8 mouse cellular contexts compared by ENCODE assay signal in genomic region chr11:55378371-55378770, GRCm38 (mm10). TPM values are rescaled to one million over a fixed set of nuclear protein-coding genes. Genes with fewer than 3 reads are reported as not detected.
A peak's percentile ranks its signal among the peaks of the same experiment; 100 is the strongest.
DNase-seq lines count a peak whose midpoint lies in the region; ATAC-seq and TF ChIP-seq lines count a peak whose summit lies in the region.

No protein-coding gene starts in this region.

- no peaks in the 10 kb centered on the region for H3K36me3 ChIP-seq in intestine, embryonic 14.5 days (ENCODE audit: control insufficient read depth, insufficient read depth, low read length)
- H3K36me3 ChIP-seq in intestine, postnatal 0 days (ENCODE audit: control insufficient read depth, insufficient read depth) = no peaks in the 10 kb centered on the region
- H3K36me3 ChIP-seq in forebrain, embryonic 16.5 days (ENCODE audit: control insufficient read depth, insufficient read depth) = no peaks in the 10 kb centered on the region
- H3K36me3 ChIP-seq in midbrain, embryonic 16.5 days (ENCODE audit: control insufficient read depth, insufficient read depth, low read length) = no peaks in the 10 kb centered on the region

- 0 out of 2 replicates have a peak overlapping the region, but pooled peaks have one; percentile 24 for H3K27ac ChIP-seq in intestine, embryonic 14.5 days (ENCODE audit: low read depth)
- no peak overlapping the region for H3K27ac ChIP-seq in intestine, postnatal 0 days (ENCODE audit: low read depth, low read length)
- H3K27ac ChIP-seq in forebrain, embryonic 16.5 days (ENCODE audit: low read length) = no peak overlapping the region
- no peak overlapping the region for H3K27ac ChIP-seq in midbrain, embryonic 16.5 days (ENCODE audit: low read length)

- no peak for DNase-seq in intestine, embryonic 14.5 days (ENCODE audit: low spot score)
- DNase-seq in heart, postnatal 14 days = peak; percentile 80 to 84
- peak; percentile 47 to 68 for DNase-seq in layer of hippocampus, postnatal 14 days (ENCODE audit: low spot score in 2 of 2)
- no peak for DNase-seq in embryo, embryonic 9.5 days (ENCODE audit: extremely low spot score)
- no peak for DNase-seq in urinary bladder, adult 18-20 months (ENCODE audit: low spot score in 2 of 2)

- no peaks in the 10 kb centered on the region for H3K9me3 ChIP-seq in intestine, embryonic 14.5 days (ENCODE audit: control insufficient read depth, low read length)
- H3K9me3 ChIP-seq in intestine, postnatal 0 days (ENCODE audit: control insufficient read depth) = no peaks in the 10 kb centered on the region
- no peaks in the 10 kb centered on the region for H3K9me3 ChIP-seq in forebrain, embryonic 16.5 days (ENCODE audit: control insufficient read depth, low read length)
- no peaks in the 10 kb centered on the region for H3K9me3 ChIP-seq in midbrain, embryonic 16.5 days (replicated peaks; ENCODE audit: control insufficient read depth, low read length, poor library complexity, severe bottlenecking)

- H3K4me2 ChIP-seq in intestine, embryonic 14.5 days (ENCODE audit: low read length) = no peak overlapping the region
- H3K4me2 ChIP-seq in intestine, postnatal 0 days (replicated peaks; ENCODE audit: low read depth) = no peak overlapping the region
- H3K4me2 ChIP-seq in forebrain, embryonic 16.5 days (ENCODE audit: low read length) = no peak overlapping the region
- no peak overlapping the region for H3K4me2 ChIP-seq in midbrain, embryonic 16.5 days (ENCODE audit: low read length)

- WGBS in intestine, embryonic 14.5 days = 46% methylated on average over 5 of the region's 5 CpGs
- 51% methylated on average over 5 of the region's 5 CpGs for WGBS in intestine, postnatal 0 days
- 37% methylated on average over 5 of the region's 5 CpGs for WGBS in forebrain, embryonic 16.5 days
- WGBS in midbrain, embryonic 16.5 days = 49% methylated on average over 5 of the region's 5 CpGs

- intact Hi-C loops in heart, postnatal 14 days (cut with DNase I) = loop anchor here (5.0 kb wide), 1 partner anchor 116 kb away; no protein-coding TSS in a partner anchor

- H3K27me3 ChIP-seq in intestine, embryonic 14.5 days (replicated peaks; ENCODE audit: control insufficient read depth, insufficient read depth, low read length) = no peaks in the 10 kb centered on the region
- H3K27me3 ChIP-seq in intestine, postnatal 0 days (replicated peaks; ENCODE audit: control insufficient read depth, insufficient read depth, low read length) = no peaks in the 10 kb centered on the region
- no peaks in the 10 kb centered on the region for H3K27me3 ChIP-seq in forebrain, embryonic 16.5 days (replicated peaks; ENCODE audit: control insufficient read depth, insufficient read depth, low read length)
- H3K27me3 ChIP-seq in midbrain, embryonic 16.5 days (ENCODE audit: control insufficient read depth, insufficient read depth, low read depth, low read length) = no peaks in the 10 kb centered on the region

- no peaks in the 10 kb centered on the region for H3K4me1 ChIP-seq in intestine, embryonic 14.5 days (replicated peaks; ENCODE audit: control insufficient read depth, insufficient read depth, low read length)
- no peaks in the 10 kb centered on the region for H3K4me1 ChIP-seq in intestine, postnatal 0 days (replicated peaks; ENCODE audit: control insufficient read depth, insufficient read depth, low read length)
- peaks cover 6% of the 10 kb centered on the region for H3K4me1 ChIP-seq in forebrain, embryonic 16.5 days (replicated peaks; ENCODE audit: control insufficient read depth, insufficient read depth, low read length)
- no peaks in the 10 kb centered on the region for H3K4me1 ChIP-seq in midbrain, embryonic 16.5 days (ENCODE audit: control insufficient read depth, insufficient read depth, low read length)

- 0 out of 2 replicates have a peak, but pooled peaks have one; percentile 47 for ATAC-seq in intestine, embryonic 14.5 days (replicated peaks; ENCODE audit: low FRiP score, low TSS enrichment, low read depth)
- no peak for ATAC-seq in intestine, postnatal 0 days
- peak; percentile 93 for ATAC-seq in forebrain, embryonic 16.5 days
- ATAC-seq in midbrain, embryonic 16.5 days = 0 out of 2 replicates have a peak, but pooled peaks have one; percentile 39

- no peak for TF ChIP-seq CTCF in intestine, postnatal 0 days (IDR thresholded peaks at IDR 0.05; ENCODE audit: low read depth)

- no peak overlapping the region for H3K9ac ChIP-seq in intestine, embryonic 14.5 days (ENCODE audit: low read length)
- H3K9ac ChIP-seq in intestine, postnatal 0 days (ENCODE audit: low read depth, low read length) = no peak overlapping the region
- no peak overlapping the region for H3K9ac ChIP-seq in forebrain, embryonic 16.5 days (replicated peaks; ENCODE audit: low read depth, low read length)
- H3K9ac ChIP-seq in midbrain, embryonic 16.5 days (ENCODE audit: low read depth, low read length) = no peak overlapping the region

- no peak overlapping the region for H3K4me3 ChIP-seq in intestine, embryonic 14.5 days (ENCODE audit: low read depth, low read length)
- no peak overlapping the region for H3K4me3 ChIP-seq in intestine, postnatal 0 days (ENCODE audit: low read depth, low read length)
- no peak overlapping the region for H3K4me3 ChIP-seq in forebrain, embryonic 16.5 days (replicated peaks; ENCODE audit: low read length)
- H3K4me3 ChIP-seq in midbrain, embryonic 16.5 days (ENCODE audit: low read depth, low read length) = no peak overlapping the region

RNA-seq across cellular contexts. Expression of gene Fat2, which starts 42.0 kb away (rescaled TPM):
- 0.07 TPM in 2 replicates for polyA plus RNA-seq in intestine, embryonic 14.5 days (2014; fragmentation: Nextera tagmentation; extraction: Ambion mirVana)
- polyA plus RNA-seq in intestine, postnatal 0 days (2015; fragmentation: Nextera tagmentation; extraction: Ambion mirVana) = not detected in 2 replicates
- polyA plus RNA-seq in forebrain, embryonic 16.5 days (2015; fragmentation: Nextera tagmentation; extraction: Ambion mirVana) = 0.04 TPM in 2 replicates
- total RNA-seq in heart, postnatal 14 days (2021) = under 1 TPM; 0.07 to 0.10 TPM
- total RNA-seq in layer of hippocampus, postnatal 14 days (2021) = under 1 TPM; 0.43 to 0.74 TPM
- polyA plus RNA-seq in midbrain, embryonic 16.5 days (2015; fragmentation: Nextera tagmentation; extraction: Ambion mirVana) = 0.07 and 0.08 TPM in 2 replicates

RNA-seq across cellular contexts. Expression of gene Sparc, which starts 44.6 kb away (rescaled TPM):
- 1,391 and 1,474 TPM in 2 replicates for polyA plus RNA-seq in intestine, embryonic 14.5 days (2014; fragmentation: Nextera tagmentation; extraction: Ambion mirVana)
- 931 and 943 TPM in 2 replicates for polyA plus RNA-seq in intestine, postnatal 0 days (2015; fragmentation: Nextera tagmentation; extraction: Ambion mirVana)
- polyA plus RNA-seq in forebrain, embryonic 16.5 days (2015; fragmentation: Nextera tagmentation; extraction: Ambion mirVana) = 316 and 452 TPM in 2 replicates
- 1,000 to 10,000 TPM; 1,338 to 1,403 TPM for total RNA-seq in heart, postnatal 14 days (2021)
- 100 to 1,000 TPM; 522 to 533 TPM for total RNA-seq in layer of hippocampus, postnatal 14 days (2021)
- polyA plus RNA-seq in midbrain, embryonic 16.5 days (2015; fragmentation: Nextera tagmentation; extraction: Ambion mirVana) = 426 and 452 TPM in 2 replicates

Comparison
In these comparisons a context has a peak if more than half of its experiments do, and no peak if none do; other contexts are left out.
1. DNase-seq: peak in heart, postnatal 14 days (2 of 2) and layer of hippocampus, postnatal 14 days (2 of 2); none in intestine, embryonic 14.5 days (single experiment), embryo, embryonic 9.5 days (single experiment) and urinary bladder, adult 18-20 months (0 of 2).